Mouse (Mus musculus) neural tube, embryonic 12.5 days (tissue): ENCODE results near the gene Baz1b. TPM values are rescaled to one million over a fixed set of nuclear protein-coding genes. Genes with fewer than 3 reads are reported as not detected.

Experiments used
- ATAC-seq: fragments of 200-750 bp; cut with Nextera tagmentation; 2 replicates; pipeline ENCODE4 v1.8.0; 2017; ENCODE audit warnings: low read depth, mild to moderate bottlenecking, moderate TSS enrichment, moderate library complexity; ENCODE audit not compliant: low FRiP score
- H3K27ac ChIP-seq: fragments of 300-500 bp; sonication (generic); 2 replicates; pipeline ENCODE4 v1.5.1; 2016
- H3K27me3 ChIP-seq: fragments of 300-500 bp; sonication (generic); replicated peaks from 2 replicates; pipeline ENCODE4 v1.6.1; 2016; ENCODE audit warnings: mild to moderate bottlenecking
- H3K36me3 ChIP-seq: fragments of 300-500 bp; sonication (generic); 2 replicates; pipeline ENCODE4 v1.6.1; 2016; ENCODE audit warnings: mild to moderate bottlenecking
- H3K4me1 ChIP-seq: fragments of 300-500 bp; sonication (generic); 2 replicates; pipeline ENCODE4 v1.6.1; 2016
- H3K4me2 ChIP-seq: fragments of 300-500 bp; sonication (generic); replicated peaks from 2 replicates; pipeline ENCODE4 v1.6.1; 2016; ENCODE audit warnings: mild to moderate bottlenecking
- H3K4me3 ChIP-seq: fragments of 300-500 bp; sonication (generic); 2 replicates; pipeline ENCODE4 v1.5.1; 2016
- H3K9ac ChIP-seq: fragments of 300-500 bp; sonication (generic); 2 replicates; pipeline ENCODE4 v1.6.1; 2016; ENCODE audit warnings: mild to moderate bottlenecking
- H3K9me3 ChIP-seq: fragments of 300-500 bp; sonication (generic); 2 replicates; pipeline ENCODE4 v1.6.1; 2016; ENCODE audit warnings: mild to moderate bottlenecking
- WGBS: fragments of 180-500 bp; shearing (Covaris S2); methylation state at CpG from one replicate; pipeline ENCODE4 v1.1.7; 2016; 5-methylcytosine and 5-hydroxymethylcytosine counted together
- microRNA-seq: library from miRNA; unstranded; fragments of <30 nt; microRNA quantifications from one replicate; pipeline ENCODE4, GENCODE M21; 2017
- polyA plus RNA-seq: library from polyadenylated mRNA; unstranded; fragments of >200 nt; fragmentation: Nextera tagmentation; extraction: Ambion mirVana; gene quantifications from 2 replicates; pipeline ENCODE4 v1.2.1, GENCODE M21; 2016

Baz1b gene
- polyA plus RNA-seq, 1 experiment from 2014 or later, result 54.7 TPM

DNA sequence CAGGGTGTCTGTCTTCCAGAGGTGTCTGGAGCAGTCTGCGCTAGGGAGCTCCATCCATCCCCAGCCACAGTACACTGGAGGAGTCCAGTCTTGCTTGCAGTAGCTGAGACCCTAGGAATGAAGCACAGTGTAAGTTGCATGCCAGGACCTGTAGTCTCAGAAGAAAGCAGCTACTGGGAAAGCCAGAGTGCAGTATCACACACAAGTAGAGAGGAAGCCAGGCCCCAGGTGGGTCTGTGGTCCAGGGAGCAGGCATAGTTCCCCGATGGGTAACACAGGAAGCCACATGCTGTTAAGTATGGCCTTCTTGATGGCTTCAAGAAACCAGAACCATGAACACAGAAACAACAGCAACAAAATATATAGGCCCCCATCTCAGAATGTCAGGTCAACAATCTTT, 104.9 kb downstream of the Baz1b start:
- 92% methylated on average over 2 of the region's 2 CpGs for WGBS

More for the DNA sequence above, 104.9 kb downstream of the Baz1b start:
- no peak overlapping the region for H3K9ac ChIP-seq
- ATAC-seq, result no peak
- no peaks in the 10 kb centered on the region for H3K4me1 ChIP-seq
- H3K4me3 ChIP-seq, result no peak overlapping the region
- H3K9me3 ChIP-seq, result no peaks in the 10 kb centered on the region
- H3K4me2 ChIP-seq, result no peak overlapping the region
- no peaks in the 10 kb centered on the region for H3K36me3 ChIP-seq
- H3K27me3 ChIP-seq, result no peaks in the 10 kb centered on the region
- no peak overlapping the region for H3K27ac ChIP-seq

Small RNAs within 50 kb of the gene (microRNA-seq; reads per million reads assigned to microRNA genes)
- gene Gm25315, result not detected

Other genes starting within 250 kb of the Baz1b start
- 2.0 and 2.1 TPM in 2 replicates for gene Cldn4, start 240.3 kb upstream of the Baz1b start, polyA plus RNA-seq
- 1.7 and 1.9 TPM in 2 replicates for gene Cldn3, start 201.1 kb upstream of the Baz1b start, polyA plus RNA-seq
- gene Abhd11, start 178.1 kb upstream of the Baz1b start, polyA plus RNA-seq, result 51.6 and 56.3 TPM in 2 replicates
- gene Stx1a, start 163.8 kb upstream of the Baz1b start, polyA plus RNA-seq, result 41.6 and 54.5 TPM in 2 replicates
- gene Dnajc30, start 123.1 kb upstream of the Baz1b start, polyA plus RNA-seq, result 30.3 and 32.2 TPM in 2 replicates
- gene Bud23, start 122.3 kb upstream of the Baz1b start, polyA plus RNA-seq, result 106 and 112 TPM in 2 replicates
- 37.0 and 37.8 TPM in 2 replicates for gene Vps37d, start 109.0 kb upstream of the Baz1b start, polyA plus RNA-seq
- 0.58 and 0.66 TPM in 2 replicates for gene Mlxipl, start 97.4 kb upstream of the Baz1b start, polyA plus RNA-seq
- 23.6 and 23.8 TPM in 2 replicates for gene Tbl2, start 37.6 kb upstream of the Baz1b start, polyA plus RNA-seq
- 50.1 and 50.2 TPM in 2 replicates for gene Bcl7b, start 19.0 kb upstream of the Baz1b start, polyA plus RNA-seq
- gene Fzd9, start 64.0 kb downstream of the Baz1b start, polyA plus RNA-seq, result 11.9 and 14.5 TPM in 2 replicates
- 0.32 TPM in 1 of 2 replicates, not detected in the other for gene Fkbp6, start 162.8 kb downstream of the Baz1b start, polyA plus RNA-seq
- gene Trim50, start 166.0 kb downstream of the Baz1b start, polyA plus RNA-seq, result not detected in 2 replicates
- gene Nsun5, start 182.7 kb downstream of the Baz1b start, polyA plus RNA-seq, result 34.5 and 36.3 TPM in 2 replicates
- 16.5 and 17.0 TPM in 2 replicates for gene Pom121, start 207.3 kb downstream of the Baz1b start, polyA plus RNA-seq